Mouse (Mus musculus) T-helper 2 cell (primary cell): ENCODE measurements around the gene Apcs.

Experiments
- in situ Hi-C: fragments of 300-600 bp; cut with MboI, MseI; formaldehyde crosslinking; loops from one replicate; pipeline ENCODE4 v1.15.1; 2025; ENCODE audit warnings: high pct_unique_total_duplicates

Gene Apcs

DNA sequence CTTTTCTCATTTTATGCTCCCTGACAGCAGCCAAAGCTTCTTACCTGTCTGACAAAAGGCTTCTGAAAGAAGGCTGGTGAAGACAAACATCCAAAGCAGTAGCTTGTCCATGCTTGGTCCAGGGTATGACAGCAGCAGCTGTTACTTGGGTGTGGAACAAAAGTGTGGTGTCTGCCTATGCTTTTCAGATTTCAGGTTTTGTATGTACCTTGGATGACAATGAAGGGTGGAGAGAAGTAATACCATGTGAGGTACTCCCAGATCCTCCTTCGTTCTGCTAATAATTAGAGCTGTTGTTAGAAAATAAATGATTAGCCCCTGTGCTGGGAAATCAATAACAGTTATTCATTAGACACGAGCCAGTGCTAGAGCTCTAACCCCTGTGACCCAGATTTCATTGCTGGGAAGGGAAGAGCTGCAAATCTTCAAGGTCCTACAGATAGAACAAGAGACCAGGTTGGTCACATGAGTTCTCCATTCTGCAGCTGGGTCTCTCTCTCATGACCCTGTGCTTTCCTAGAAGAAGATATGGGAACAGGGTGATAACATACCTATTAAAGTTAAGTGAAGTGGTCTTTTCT is at the start of gene Apcs:
TSS of gene Apcs (minus strand) at position 265 of the 581 bp plus-strand sequence.
- in situ Hi-C loops = no loop called here

- in situ Hi-C loops = no loop called here
These were observed 37.4 kb upstream of the Apcs start for GRCm38 (mm10) chr1:172932197-172932596.

- in situ Hi-C loops = no loop called here
These were observed 23.6 kb upstream of the Apcs start for GRCm38 (mm10) chr1:172918450-172918849.

- in situ Hi-C loops = no loop called here
These were observed 22.3 kb upstream of the Apcs start for GRCm38 (mm10) chr1:172917115-172917514.

DNA sequence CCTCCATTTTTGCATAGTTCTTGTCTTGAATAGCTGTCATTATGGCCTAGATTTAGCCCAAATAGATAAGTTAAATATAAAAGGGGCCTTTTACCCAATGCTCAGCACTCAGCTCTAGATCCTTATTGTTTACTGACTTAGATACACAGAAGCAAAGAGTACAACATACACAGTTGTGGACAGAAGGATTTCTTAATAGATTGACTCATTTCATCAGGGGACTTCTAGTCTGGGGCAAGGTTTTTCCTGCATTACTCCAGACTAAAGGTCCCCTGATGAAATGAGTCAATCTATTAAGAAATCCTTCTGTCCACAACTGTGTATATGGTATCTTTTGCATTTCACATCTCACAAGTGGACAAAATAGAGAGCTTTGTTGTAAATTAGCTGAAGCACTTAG is 8.5 kb upstream of the Apcs start:
- in situ Hi-C loops = no loop called here

- in situ Hi-C loops = no loop called here
These were observed 594 bp upstream of the Apcs start for GRCm38 (mm10) chr1:172895435-172895834.

- in situ Hi-C loops = loop anchor here (10.0 kb wide), 1 partner anchor 1968 kb away; no protein-coding TSS in a partner anchor
These were observed 18.2 kb downstream of the Apcs start for GRCm38 (mm10) chr1:172876675-172877074.

GRCm38 (mm10) chr1:172875265-172875664 is 19.6 kb downstream of the Apcs start:
- in situ Hi-C loops = loop anchor here (10.0 kb wide), 1 partner anchor 1970 kb away; no protein-coding TSS in a partner anchor

GRCm38 (mm10) chr1:172848171-172848570 is 46.7 kb downstream of the Apcs start:
- in situ Hi-C loops = no loop called here

GRCm38 (mm10) chr1:172847044-172847761 is 47.6 kb downstream of the Apcs start:
- in situ Hi-C loops = no loop called here
